Comparison of ENCODE assay signal across 7 mouse cellular contexts in the genomic region with DNA sequence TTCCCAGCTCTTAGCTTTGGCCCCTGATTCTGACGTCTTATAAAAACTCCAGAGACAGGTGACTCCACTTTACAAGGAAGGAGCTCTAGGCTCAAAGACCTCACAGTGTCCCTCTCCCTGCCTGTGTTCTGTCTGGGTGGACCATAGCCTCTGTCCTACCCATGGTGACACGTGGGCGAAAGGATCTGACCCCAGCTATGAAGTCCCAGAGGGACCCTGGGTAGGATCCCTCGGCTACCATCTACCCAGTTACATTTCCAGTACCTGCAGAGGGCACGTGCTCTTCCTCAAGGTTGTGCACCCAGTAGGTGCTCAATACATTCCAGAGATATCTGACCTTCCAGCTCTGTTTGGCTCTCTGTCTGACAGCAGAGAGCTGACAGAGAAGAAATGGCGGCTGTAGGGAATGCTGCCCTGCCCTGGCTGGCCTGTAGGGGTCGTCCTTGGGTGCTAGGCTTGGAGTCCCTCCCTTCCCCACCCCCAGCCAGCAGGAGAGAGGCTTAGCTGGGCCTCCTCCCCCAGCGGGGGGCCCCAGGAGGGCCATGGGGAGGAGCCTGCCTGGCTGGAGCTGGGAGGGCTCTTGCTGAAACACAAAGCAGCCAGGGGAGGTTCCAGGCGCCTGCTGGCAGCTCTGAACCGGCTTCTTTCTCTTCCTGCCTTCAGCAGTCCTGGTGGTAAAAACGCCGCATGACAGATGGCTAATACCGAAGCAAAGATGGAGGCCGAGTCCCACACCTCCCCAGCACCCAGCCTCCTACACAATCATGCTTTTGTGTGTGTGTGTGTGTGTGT. TPM values are rescaled to one million over a fixed set of nuclear protein-coding genes. Genes with fewer than 3 reads are reported as not detected.
DNase-seq lines count a peak whose midpoint lies in the region; ATAC-seq and TF ChIP-seq lines count a peak whose summit lies in the region.

No protein-coding gene starts in this region.

- ATAC-seq in granulocyte monocyte progenitor cell, adult 5-6 weeks (replicated peaks; ENCODE audit: poor library complexity, severe bottlenecking): peak; percentile 96
- ATAC-seq in intestine, postnatal 0 days: peak; percentile 96
- ATAC-seq in midbrain, embryonic 13.5 days: peak; percentile 91

- peak; percentile 82 for DNase-seq in adrenal gland, adult 2 months
- peak; percentile 98 for DNase-seq in embryonic facial prominence, embryonic 10.5 days (ENCODE audit: low spot score)
- DNase-seq in limb, embryonic 10.5 days (ENCODE audit: low spot score): peak; percentile 94

- no peak for TF ChIP-seq POLR2A in small intestine, adult 2 months (IDR thresholded peaks at IDR 0.05; ENCODE audit: low read depth, low read length)

- 18% methylated on average over 14 of the region's 14 CpGs for WGBS in embryonic facial prominence, embryonic 10.5 days
- 18% methylated on average over 14 of the region's 14 CpGs for WGBS in intestine, postnatal 0 days
- 20% methylated on average over 14 of the region's 14 CpGs for WGBS in limb, embryonic 10.5 days
- 21% methylated on average over 13 of the region's 14 CpGs for WGBS in midbrain, embryonic 13.5 days
- WGBS in small intestine, adult 2 months: 23% methylated on average over 14 of the region's 14 CpGs

- no peaks in the 10 kb centered on the region for H3K36me3 ChIP-seq in embryonic facial prominence, embryonic 10.5 days (replicated peaks)
- H3K36me3 ChIP-seq in intestine, postnatal 0 days (ENCODE audit: control insufficient read depth, insufficient read depth): no peaks in the 10 kb centered on the region
- no peaks in the 10 kb centered on the region for H3K36me3 ChIP-seq in limb, embryonic 10.5 days
- H3K36me3 ChIP-seq in midbrain, embryonic 13.5 days: no peaks in the 10 kb centered on the region
- no peaks in the 10 kb centered on the region for H3K36me3 ChIP-seq in small intestine, adult 2 months (ENCODE audit: control insufficient read depth, insufficient read depth, low read length)

- H3K27ac ChIP-seq in embryonic facial prominence, embryonic 10.5 days (replicated peaks): peak overlapping the region; percentile 90
- H3K27ac ChIP-seq in intestine, postnatal 0 days (ENCODE audit: low read depth, low read length): peak overlapping the region; percentile 67
- peak overlapping the region; percentile 90 for H3K27ac ChIP-seq in limb, embryonic 10.5 days
- peak overlapping the region; percentile 68 for H3K27ac ChIP-seq in midbrain, embryonic 13.5 days
- no peak overlapping the region for H3K27ac ChIP-seq in small intestine, adult 2 months (ENCODE audit: insufficient read depth, low read depth, low read length)

- H3K4me3 ChIP-seq in embryonic facial prominence, embryonic 10.5 days: peak overlapping the region; percentile 44
- H3K4me3 ChIP-seq in intestine, postnatal 0 days (ENCODE audit: low read depth, low read length): 0 out of 2 replicates have a peak overlapping the region, but pooled peaks have one; percentile 4
- peak overlapping the region; percentile 28 for H3K4me3 ChIP-seq in limb, embryonic 10.5 days
- H3K4me3 ChIP-seq in midbrain, embryonic 13.5 days (replicated peaks): no peak overlapping the region
- no peak overlapping the region for H3K4me3 ChIP-seq in small intestine, adult 2 months (ENCODE audit: low read depth, low read length)

- peaks cover 37% of the 10 kb centered on the region for H3K27me3 ChIP-seq in embryonic facial prominence, embryonic 10.5 days (replicated peaks; ENCODE audit: low read depth, poor library complexity, severe bottlenecking)
- no peaks in the 10 kb centered on the region for H3K27me3 ChIP-seq in intestine, postnatal 0 days (replicated peaks; ENCODE audit: control insufficient read depth, insufficient read depth, low read length)
- H3K27me3 ChIP-seq in limb, embryonic 10.5 days (ENCODE audit: low read depth, poor library complexity, severe bottlenecking): no peaks in the 10 kb centered on the region
- H3K27me3 ChIP-seq in midbrain, embryonic 13.5 days: no peaks in the 10 kb centered on the region
- H3K27me3 ChIP-seq in small intestine, adult 2 months (ENCODE audit: control insufficient read depth, insufficient read depth, low read length): no peaks in the 10 kb centered on the region

- peaks cover 49% of the 10 kb centered on the region for H3K4me1 ChIP-seq in embryonic facial prominence, embryonic 10.5 days
- H3K4me1 ChIP-seq in intestine, postnatal 0 days (replicated peaks; ENCODE audit: control insufficient read depth, insufficient read depth, low read length): peaks cover 5% of the 10 kb centered on the region; the same call in 1 of the 2 replicates
- peaks cover 45% of the 10 kb centered on the region for H3K4me1 ChIP-seq in limb, embryonic 10.5 days
- H3K4me1 ChIP-seq in midbrain, embryonic 13.5 days (replicated peaks): peaks cover 26% of the 10 kb centered on the region
- peaks cover 8% of the 10 kb centered on the region for H3K4me1 ChIP-seq in small intestine, adult 2 months (ENCODE audit: control insufficient read depth, insufficient read depth, insufficient read length, low read length)

- H3K9ac ChIP-seq in intestine, postnatal 0 days (ENCODE audit: low read depth, low read length): peak overlapping the region; percentile 14; the same call in 1 of the 2 replicates
- peak overlapping the region; percentile 7; the same call in 1 of the 2 replicates for H3K9ac ChIP-seq in midbrain, embryonic 13.5 days (replicated peaks)

- TF ChIP-seq CTCF in intestine, postnatal 0 days (IDR thresholded peaks at IDR 0.05; ENCODE audit: low read depth): peak; percentile 91
- peak; percentile 64 for TF ChIP-seq CTCF in small intestine, adult 2 months (IDR thresholded peaks at IDR 0.05; ENCODE audit: extremely low read depth, insufficient read length, insufficient replicate concordance, low read depth, low read length)

- H3K9me3 ChIP-seq in embryonic facial prominence, embryonic 10.5 days: no peaks in the 10 kb centered on the region
- H3K9me3 ChIP-seq in intestine, postnatal 0 days (ENCODE audit: control insufficient read depth): no peaks in the 10 kb centered on the region
- H3K9me3 ChIP-seq in limb, embryonic 10.5 days (replicated peaks): no peaks in the 10 kb centered on the region
- H3K9me3 ChIP-seq in midbrain, embryonic 13.5 days: no peaks in the 10 kb centered on the region

- peak overlapping the region; percentile 49 for H3K4me2 ChIP-seq in intestine, postnatal 0 days (replicated peaks; ENCODE audit: low read depth)
- H3K4me2 ChIP-seq in midbrain, embryonic 13.5 days (replicated peaks): peak overlapping the region; percentile 27

RNA-seq across cellular contexts. Expression of a gene that starts 52.6 kb away (rescaled TPM):
- total RNA-seq in adrenal gland, adult 2 months (2021): 10 to 100 TPM; 43.9 to 65.5 TPM
- polyA plus RNA-seq in adrenal gland, adult 2 months (2012; rRNA removed): 16.4 and 18.6 TPM in 2 replicates
- polyA plus RNA-seq in embryonic facial prominence, embryonic 10.5 days (2016; fragmentation: Nextera tagmentation; extraction: Ambion mirVana): 3.4 and 3.5 TPM in 2 replicates
- 28.7 and 36.3 TPM in 2 replicates for total RNA-seq in granulocyte monocyte progenitor cell, adult 5-6 weeks (2014; fragmentation: Nextera tagmentation)
- total RNA-seq in granulocyte monocyte progenitor cell, adult 5-6 weeks (2017): 0.95 and 4.7 TPM in 2 replicates
- 5.4 and 6.5 TPM in 2 replicates for polyA plus RNA-seq in intestine, postnatal 0 days (2015; fragmentation: Nextera tagmentation; extraction: Ambion mirVana)
- 5.7 and 5.8 TPM in 2 replicates for polyA plus RNA-seq in limb, embryonic 10.5 days (2016; fragmentation: Nextera tagmentation; extraction: Ambion mirVana)
- 2.5 and 5.1 TPM in 2 replicates for polyA plus RNA-seq in midbrain, embryonic 13.5 days (2015; fragmentation: Nextera tagmentation; extraction: Ambion mirVana)
- 6.4 and 12.9 TPM in 2 replicates for polyA plus RNA-seq in small intestine, adult 2 months (2012; rRNA removed)

Comparison
In these comparisons a context has a peak if more than half of its experiments do, and no peak if none do; other contexts are left out.
1. H3K4me3 ChIP-seq: peak in embryonic facial prominence, embryonic 10.5 days (single experiment), intestine, postnatal 0 days (single experiment) and limb, embryonic 10.5 days (single experiment); none in midbrain, embryonic 13.5 days (single experiment) and small intestine, adult 2 months (single experiment).
2. Peak in every context shown above with its lines, with median percentiles within 50 percentile points of each other: DNase-seq and ATAC-seq.